Mouse (Mus musculus): ENCODE data around the gene Cds2.
"Not testable (repeated sequence)": the region's sequence is repeated elsewhere in the genome, so short reads cannot be mapped to it uniquely, and the experiment has no call there.

Cds2 gene

DNA sequence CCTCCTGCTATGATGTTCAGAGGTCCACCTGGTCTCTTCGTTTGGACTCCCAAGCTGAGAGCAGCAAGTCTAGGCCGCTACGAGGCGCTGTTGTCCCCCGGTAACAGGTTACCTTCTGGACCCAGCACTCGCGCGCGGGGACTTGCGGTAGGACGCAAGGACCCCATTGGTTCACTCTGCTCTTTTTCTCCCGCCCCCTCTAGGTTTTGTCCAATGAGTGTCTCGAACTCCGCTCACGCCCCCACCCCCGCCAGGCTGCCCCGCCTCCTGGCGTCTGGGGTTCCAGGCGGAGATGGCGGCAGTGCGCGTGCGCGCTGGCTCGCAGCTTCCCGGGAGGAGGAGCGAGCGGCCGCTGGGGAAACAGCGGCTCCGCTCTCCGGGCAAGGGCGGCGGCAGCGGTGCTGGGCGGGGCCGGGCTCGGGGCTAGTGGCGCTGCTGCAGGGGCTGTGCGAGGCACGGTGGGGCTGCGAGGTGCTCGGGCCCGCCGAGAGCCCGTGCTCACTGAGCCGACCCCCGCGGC, at the start of gene Cds2:
TSS of gene Cds2 (plus strand) at position 270 of the 520 bp plus-strand sequence.
- peak; percentile 99 for DNase-seq

DNA sequence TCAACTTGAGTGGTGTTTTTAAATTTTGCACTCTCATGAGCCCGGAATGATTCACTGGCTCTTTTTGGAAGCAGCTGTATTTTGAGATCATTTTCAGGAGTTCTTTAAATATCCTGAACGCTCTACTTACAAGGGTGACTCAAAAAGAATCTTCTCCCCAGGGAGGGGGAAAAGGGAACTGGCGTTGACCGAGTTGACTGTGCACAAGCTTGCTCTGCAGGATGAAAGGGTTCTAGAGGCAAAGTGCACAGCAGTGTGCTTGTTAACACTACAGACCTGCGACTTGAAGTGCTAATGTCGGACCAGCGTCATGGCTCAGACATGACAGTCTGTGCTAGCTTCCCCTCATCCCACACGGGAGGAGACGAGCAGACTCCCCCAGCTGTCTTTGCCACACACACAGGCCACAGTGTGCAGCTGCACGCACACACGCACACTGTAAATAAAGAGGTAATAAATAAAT, 41.3 kb upstream of the Cds2 start:
- DNase-seq = no peak

- no peak for DNase-seq
These were observed 38.6 kb upstream of the Cds2 start for GRCm38 (mm10) chr2:132224359-132224758.

DNA sequence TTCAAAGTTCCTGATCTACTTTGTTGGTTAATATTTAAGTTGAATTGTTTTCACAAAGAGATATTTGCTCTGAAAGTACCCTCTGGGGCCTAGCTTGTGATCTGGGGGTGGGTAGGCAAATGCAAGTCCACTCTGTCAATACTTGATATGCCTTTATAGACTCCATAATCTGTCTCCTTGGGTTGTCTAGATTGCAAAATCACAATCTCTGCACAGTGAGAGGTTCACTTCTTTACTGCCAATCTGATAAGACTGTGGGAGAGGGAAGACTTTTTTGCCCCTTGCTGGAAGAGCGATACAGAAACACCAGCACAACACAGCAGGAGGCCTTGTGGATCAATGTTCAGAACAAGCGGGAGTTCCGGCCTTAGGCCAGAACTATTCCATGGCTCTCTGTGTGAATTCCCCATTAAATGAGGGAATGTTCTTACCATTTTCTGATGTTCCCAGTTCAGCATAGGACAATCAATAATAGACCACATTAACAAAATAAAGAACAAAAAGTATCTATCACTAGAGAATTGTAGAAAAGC, 30.5 kb upstream of the Cds2 start:
- no peak for DNase-seq

- DNase-seq = peak; percentile 24
These were observed 28.8 kb upstream of the Cds2 start for GRCm38 (mm10) chr2:132233985-132234765.

DNA sequence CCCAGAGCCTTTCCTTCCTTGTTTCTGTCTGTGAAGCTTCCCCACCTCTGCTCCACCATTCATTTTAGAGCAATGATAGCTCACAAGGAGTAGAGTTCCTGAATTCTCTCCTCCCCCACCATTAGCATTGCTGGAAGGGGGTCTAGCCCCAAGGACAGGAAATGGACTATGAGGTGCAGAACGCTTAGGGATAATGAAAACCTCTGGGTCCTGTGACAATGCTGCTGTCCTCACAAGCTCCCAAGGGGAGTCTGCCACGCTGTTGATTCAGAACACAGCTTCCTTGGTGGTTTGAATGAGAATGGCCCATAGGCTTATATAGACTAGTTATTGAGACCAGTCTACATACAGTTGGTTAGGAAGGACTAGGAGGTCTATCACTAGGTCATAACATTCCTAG, 27.7 kb upstream of the Cds2 start:
- no peak for DNase-seq

DNA sequence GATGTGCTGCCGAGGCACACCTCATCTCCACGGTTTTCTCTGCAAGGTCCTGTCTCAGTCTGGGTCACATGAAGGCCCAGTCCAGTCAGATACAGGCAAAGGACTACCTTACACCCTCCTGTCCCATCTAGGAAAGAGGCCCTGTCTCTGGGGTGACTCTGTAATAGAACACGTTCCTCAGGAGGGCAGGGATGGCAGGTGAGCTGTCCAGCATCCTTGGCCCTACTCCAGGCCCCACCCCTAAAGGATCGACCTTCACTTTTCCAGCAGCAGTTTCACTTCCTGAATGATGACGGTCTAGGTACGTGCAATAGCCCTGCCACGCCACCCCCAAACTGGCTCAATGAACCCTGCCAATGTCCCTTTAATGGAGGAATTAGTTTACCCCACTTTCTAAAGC, 27.0 kb upstream of the Cds2 start:
- DNase-seq = no peak

GRCm38 (mm10) chr2:132239434-132239833, 23.5 kb upstream of the Cds2 start:
- DNase-seq = not testable (repeated sequence)

- not testable (repeated sequence) for DNase-seq
These were observed 22.5 kb upstream of the Cds2 start for GRCm38 (mm10) chr2:132240457-132240856.

GRCm38 (mm10) chr2:132243370-132243769, 19.6 kb upstream of the Cds2 start:
- DNase-seq = no peak

- DNase-seq = peak; percentile 94
These were observed 15.2 kb upstream of the Cds2 start, which contains the start of gene Tmem230 for GRCm38 (mm10) chr2:132247539-132248313. Gene Tmem230 (minus strand): TSS chr2:132247807.

- no peak for DNase-seq
These were observed 11.0 kb upstream of the Cds2 start for GRCm38 (mm10) chr2:132251911-132252310.

DNA sequence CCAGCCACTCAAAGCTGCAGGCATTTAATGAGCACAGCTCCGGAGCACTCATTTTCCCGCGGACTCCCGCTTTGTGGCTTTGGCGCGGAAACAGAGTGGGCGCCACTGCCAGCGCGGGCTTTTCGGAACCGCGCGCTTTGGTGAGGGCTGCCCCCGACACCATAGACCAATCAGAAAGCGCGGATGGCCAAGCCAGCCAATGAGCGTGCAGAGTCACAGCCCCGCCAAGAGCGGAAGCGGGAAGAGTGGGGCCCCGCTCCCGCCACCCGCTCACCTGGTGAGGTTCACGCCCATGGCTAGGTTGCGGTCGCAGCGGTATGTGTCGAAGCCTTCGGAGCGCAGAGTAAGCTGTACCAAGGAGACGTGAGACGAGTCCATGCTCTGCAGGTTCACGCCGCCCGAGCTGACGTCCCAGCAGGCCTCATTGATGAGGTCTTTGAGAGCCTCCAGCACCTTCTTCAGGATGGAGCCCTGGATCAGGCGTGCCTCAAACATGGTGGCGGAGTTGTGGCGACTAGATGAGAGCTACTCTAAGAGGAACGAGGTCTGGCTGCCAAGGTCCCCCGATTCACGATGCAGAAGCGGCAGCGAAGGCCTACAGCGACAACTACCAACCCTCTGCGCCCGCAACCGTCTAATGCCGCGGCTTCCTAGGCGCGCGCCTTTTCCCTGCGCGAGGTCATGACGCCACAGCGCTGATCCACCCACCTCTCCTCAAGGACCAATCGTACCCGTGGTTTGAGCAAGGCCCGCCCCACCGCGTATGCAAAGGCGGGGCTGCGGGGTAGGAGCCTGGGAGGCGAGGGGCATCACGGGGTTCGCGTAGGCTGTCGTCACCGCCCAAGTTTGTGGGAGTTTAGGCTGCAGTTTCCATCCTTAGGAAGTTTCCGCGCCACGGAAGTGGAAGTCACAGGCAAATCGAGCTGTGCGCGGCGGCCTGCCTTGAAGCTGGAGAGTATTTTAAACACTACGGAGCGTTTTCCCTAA, 10.1 kb upstream of the Cds2 start, which contains the start of gene Pcna:
TSS of gene Pcna (minus strand) at position 773 of the 987 bp plus-strand sequence.
- DNase-seq = peak; percentile 98

DNA sequence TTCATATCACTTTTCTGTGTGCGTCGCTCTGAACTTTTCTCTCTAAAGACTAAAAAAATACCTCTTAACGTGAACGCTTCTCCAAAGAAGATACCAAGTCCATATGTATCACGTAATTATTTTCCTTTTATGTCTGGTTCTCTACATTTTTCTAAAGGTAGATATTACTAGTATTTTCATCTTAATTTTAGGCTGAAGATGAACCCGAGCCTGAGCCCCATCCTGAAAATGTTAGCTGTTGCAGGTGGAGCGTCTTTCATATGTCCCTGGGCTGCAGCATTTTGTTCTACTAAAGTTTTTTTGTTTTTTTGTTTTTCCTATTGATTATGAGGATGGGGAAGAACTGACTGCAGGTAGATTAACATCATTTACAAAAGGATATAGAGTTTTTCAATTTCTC, 9.3 kb upstream of the Cds2 start:
- no peak for DNase-seq

GRCm38 (mm10) chr2:132257350-132258068, 5.4 kb upstream of the Cds2 start:
- DNase-seq = no peak

DNA sequence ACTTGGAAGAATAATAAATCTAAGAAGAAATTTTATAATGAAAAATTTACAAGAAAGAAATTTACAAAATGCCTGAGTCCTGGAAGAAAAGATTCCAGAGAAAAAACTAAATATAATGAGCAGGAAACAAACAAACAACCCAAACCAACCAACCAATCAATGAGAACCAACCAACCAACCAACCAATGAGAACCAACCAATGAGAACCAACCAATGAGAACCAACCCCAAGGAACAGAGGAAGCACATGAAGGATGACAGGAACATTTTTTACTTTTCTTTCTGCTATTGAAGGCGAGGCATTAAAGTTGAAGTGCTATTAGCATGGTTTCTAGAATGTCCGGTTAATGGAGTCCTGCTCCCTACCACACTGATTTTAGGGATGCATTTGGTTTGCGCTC, 2.3 kb upstream of the Cds2 start:
- DNase-seq = no peak

DNA sequence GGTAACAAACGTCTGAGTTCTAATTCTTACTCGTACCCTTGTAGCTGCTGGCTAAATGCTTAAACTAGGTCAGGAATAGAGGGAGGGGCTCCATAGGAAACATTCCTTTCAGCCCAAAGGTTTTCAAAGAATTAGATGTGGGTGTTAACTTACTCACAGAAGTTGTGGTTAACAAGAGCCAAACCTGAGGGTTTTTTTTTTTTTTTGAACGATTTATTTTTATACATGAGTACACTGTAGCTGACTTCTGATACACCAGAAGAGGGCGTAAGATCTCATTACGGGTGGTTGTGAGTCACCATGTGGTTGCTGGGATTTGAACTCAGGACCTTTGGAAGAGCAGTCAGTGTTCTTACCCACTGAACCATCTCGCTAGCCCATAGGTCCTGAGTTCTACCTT, 773 bp upstream of the Cds2 start:
- DNase-seq = no peak

GRCm38 (mm10) chr2:132263421-132264265, 695 bp downstream of the Cds2 start:
- peak; percentile 26 for DNase-seq

DNA sequence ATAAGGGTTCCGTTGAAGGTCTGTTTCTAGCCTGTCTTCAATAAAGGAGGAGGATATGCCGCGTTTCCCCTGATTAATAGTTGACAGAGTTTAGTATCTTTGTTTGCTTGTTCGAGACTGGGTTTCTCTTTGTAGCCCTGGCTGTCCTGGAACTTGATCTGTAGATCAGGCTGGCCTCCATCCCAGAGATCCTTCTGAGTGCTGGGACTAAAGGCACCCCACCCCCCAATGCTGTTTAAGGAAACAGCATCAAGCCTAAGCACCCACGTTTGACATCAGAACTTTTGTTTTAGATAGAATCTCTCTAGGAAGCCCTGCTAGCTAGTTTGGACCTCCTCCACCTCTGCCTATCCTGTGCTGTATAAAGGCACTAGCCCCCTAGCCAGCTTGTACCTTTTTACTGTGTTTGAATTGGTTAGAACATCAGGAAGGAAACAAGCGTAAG, 1.3 kb downstream of the Cds2 start:
- DNase-seq = no peak

DNA sequence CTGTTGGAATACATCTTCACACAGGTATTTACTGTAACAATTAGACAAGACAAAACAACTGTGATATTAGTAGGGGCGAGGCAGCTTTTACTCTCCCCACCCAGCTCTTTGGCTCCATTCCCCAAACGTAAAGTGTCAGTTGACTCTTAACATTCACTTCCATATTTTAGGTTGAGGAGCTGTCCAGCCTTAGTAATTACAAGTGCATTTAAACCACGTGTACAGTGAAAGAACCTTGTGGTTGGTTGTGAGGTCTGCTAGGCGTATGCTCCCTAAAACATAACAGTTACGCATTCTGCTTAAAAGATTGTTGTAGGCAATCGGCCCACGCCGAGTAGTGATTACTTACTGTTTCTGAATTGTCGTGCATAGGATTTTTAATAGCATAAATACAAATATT, 2.2 kb downstream of the Cds2 start:
- no peak for DNase-seq
